Mouse (Mus musculus) G1E (cell line): ENCODE results near the gene Trp53i13. TPM values are rescaled to one million over a fixed set of nuclear protein-coding genes. Genes with fewer than 3 reads are reported as not detected.

Experiments
- ATAC-seq: 2 replicates; pipeline ENCODE4 v1.8.0; 2016; ENCODE audit warnings: mild to moderate bottlenecking; ENCODE audit not compliant: insufficient number of reproducible peaks, poor library complexity, low FRiP score, severe bottlenecking; ENCODE audit errors: extremely low read depth
- DNase-seq: peaks from one replicate; pipeline ENCODE4 v3.0.0; 2012; ENCODE audit warnings: low spot score
- H3K27me3 ChIP-seq: 2 replicates; pipeline ENCODE4 v1.6.1; 2012; ENCODE audit warnings: mild to moderate bottlenecking, low read length, inconsistent platforms; ENCODE audit not compliant: insufficient read depth
- H3K36me3 ChIP-seq: replicated peaks from 2 replicates; pipeline ENCODE3; 2012; ENCODE audit warnings: mild to moderate bottlenecking, inconsistent platforms
- H3K4me1 ChIP-seq: 2 replicates; pipeline ENCODE4 v1.6.1; 2012; ENCODE audit warnings: low read depth, low read length, inconsistent platforms, mixed read lengths; ENCODE audit not compliant: insufficient read depth
- H3K4me3 ChIP-seq: 2 replicates; pipeline ENCODE4 v1.5.1; 2012; ENCODE audit warnings: low read depth, mild to moderate bottlenecking, inconsistent platforms, low read length, moderate library complexity, mixed read lengths
- H3K9me3 ChIP-seq: replicated peaks from 2 replicates; pipeline ENCODE4 v1.6.1; 2012; ENCODE audit warnings: inconsistent platforms
- CTCF ChIP-seq: IDR thresholded peaks from 2 replicates; pipeline ENCODE4 v1.5.1; 2012; ENCODE audit warnings: low read depth, low read length, inconsistent platforms, mixed read lengths
- GATA1 ChIP-seq: IDR thresholded peaks from 2 replicates; pipeline ENCODE4 v1.6.1; 2012; ENCODE audit warnings: borderline replicate concordance, low read length, inconsistent platforms, mixed read lengths
- GATA2 ChIP-seq: IDR thresholded peaks from 2 replicates; pipeline ENCODE4 v1.6.1; 2012; ENCODE audit warnings: low read depth, low read length, inconsistent platforms, borderline replicate concordance
- POLR2AphosphoS5 ChIP-seq: IDR thresholded peaks from 2 replicates; pipeline ENCODE4 v1.6.1; 2012; ENCODE audit warnings: low read depth, low read length, inconsistent platforms; ENCODE audit not compliant: insufficient replicate concordance
- TAL1 ChIP-seq: conservative IDR thresholded peaks from 2 replicates; pipeline ENCODE4 v1.6.1; 2012; ENCODE audit warnings: low read depth, low read length, inconsistent platforms, mixed read lengths
- polyA plus RNA-seq: library from polyadenylated mRNA; stranded (reverse); fragments of >175 nt; gene quantifications from 2 replicates; pipeline ENCODE4 v1.2.3, GENCODE M21; 2012
- total RNA-seq, 2 experiments: library from RNA; stranded (forward) in 1 of 2; stranded (reverse) in 1 of 2; fragments of 200-1000 nt in 1 of 2; fragments of >200 nt in 1 of 2; fragmentation: Nextera tagmentation in 1 of 2; gene quantifications; 2 replicates each; pipeline ENCODE4 v1.2.3; 2014 to 2017

Gene Trp53i13
- total and polyA plus RNA-seq, 3 experiments, result 0.71 to 5.4 (median 1.4) TPM

DNA sequence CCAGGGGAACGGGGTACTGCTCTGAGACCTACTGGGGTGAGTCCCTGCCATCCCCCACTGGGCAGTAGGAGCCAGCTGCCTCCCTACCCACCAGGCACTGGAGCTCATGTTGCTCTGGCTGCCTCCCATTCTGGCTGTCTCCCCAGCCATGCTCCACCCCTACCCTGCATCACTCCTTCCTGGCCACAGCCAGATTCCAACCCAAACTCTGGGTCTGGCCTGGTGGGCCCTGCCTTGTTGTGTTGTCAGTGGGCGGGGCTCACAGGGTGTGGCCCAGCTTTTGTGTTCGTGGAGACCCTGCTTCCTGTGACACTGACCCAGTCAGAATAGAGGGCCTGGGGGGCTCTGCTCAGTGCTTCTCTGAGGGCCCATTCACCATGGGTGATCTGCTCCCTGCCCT is 12.3 kb downstream of the Trp53i13 start:
- DNase-seq, result no peak
- Histone ChIP-seq H3K9me3 (no peaks in the 10 kb centered on the region), H3K36me3 (peaks cover 97% of the 10 kb centered on the region), H3K4me3 (no peak overlapping the region), H3K27me3 (no peaks in the 10 kb centered on the region), H3K4me1 (peaks cover 20% of the 10 kb centered on the region)
- ATAC-seq, result no peak
- no peak for TF ChIP-seq GATA1
- TF ChIP-seq GATA2, result no peak
- TF ChIP-seq CTCF, result no peak
- TF ChIP-seq POLR2AphosphoS5, result no peak
- TF ChIP-seq TAL1, result no peak

DNA sequence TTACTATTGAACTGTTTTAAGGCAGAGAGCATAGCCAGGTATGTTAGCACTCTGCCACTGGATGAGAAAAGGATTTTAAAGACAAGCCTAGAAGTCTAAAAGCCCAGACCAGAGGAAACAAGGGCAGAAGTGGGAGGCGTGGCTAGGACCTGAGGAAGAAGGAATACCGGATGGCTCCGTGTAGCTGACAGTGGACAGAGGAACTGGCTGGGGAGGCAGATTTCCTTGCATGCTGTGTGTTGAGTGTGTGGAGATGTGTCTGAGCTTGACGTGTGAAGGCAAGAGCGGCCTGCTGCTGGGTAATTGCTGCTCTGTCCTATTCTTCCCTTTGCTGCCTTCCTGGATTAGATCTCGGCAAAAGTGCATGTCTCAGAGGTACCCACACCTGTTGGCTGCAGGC is 13.3 kb downstream of the Trp53i13 start:
- Histone ChIP-seq H3K36me3 (peaks cover 97% of the 10 kb centered on the region), H3K27me3 (no peaks in the 10 kb centered on the region)
- no peak for TF ChIP-seq CTCF
- TF ChIP-seq GATA1, result no peak
- TF ChIP-seq TAL1, result no peak
- TF ChIP-seq GATA2, result no peak
- TF ChIP-seq POLR2AphosphoS5, result no peak

DNA sequence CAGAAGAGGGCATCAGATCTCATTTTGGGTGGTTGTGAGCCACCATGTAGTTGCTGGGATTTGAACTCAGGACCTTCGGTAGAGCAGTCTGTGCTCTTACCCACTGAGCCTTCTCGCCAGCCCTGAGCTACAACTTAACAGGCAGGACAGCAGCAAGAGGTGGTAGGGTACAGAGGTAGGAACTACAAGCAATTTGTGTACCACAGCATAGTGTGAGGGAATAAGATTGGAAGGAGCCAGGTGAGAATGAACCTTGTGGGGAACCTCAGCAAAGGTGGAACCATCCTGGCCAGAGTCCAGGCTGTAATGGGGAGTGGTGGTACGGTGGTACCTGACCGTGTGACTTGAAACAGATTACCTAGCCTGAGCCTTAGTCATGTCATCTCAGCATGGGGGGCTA is 13.8 kb downstream of the Trp53i13 start:
- DNase-seq (no peak), ATAC-seq (no peak)
- no peaks in the 10 kb centered on the region for H3K9me3 ChIP-seq
- H3K4me3 ChIP-seq, result no peak overlapping the region
- TF ChIP-seq GATA1, result no peak
- no peak for TF ChIP-seq CTCF
- no peak for TF ChIP-seq GATA2
- TF ChIP-seq TAL1, result no peak
- TF ChIP-seq POLR2AphosphoS5, result no peak
- H3K4me1 ChIP-seq, result peaks cover 31% of the 10 kb centered on the region
- H3K36me3 ChIP-seq, result peaks cover 97% of the 10 kb centered on the region
- H3K27me3 ChIP-seq, result no peaks in the 10 kb centered on the region

More for the DNA sequence above, 13.3 kb downstream of the Trp53i13 start:
- Histone ChIP-seq H3K9me3 (no peaks in the 10 kb centered on the region), H3K4me1 (peaks cover 26% of the 10 kb centered on the region), H3K4me3 (no peak overlapping the region)
- ATAC-seq (no peak), DNase-seq (no peak)

- Histone ChIP-seq H3K4me1 (peaks cover 34% of the 10 kb centered on the region), H3K4me3 (no peak overlapping the region), H3K36me3 (peaks cover 95% of the 10 kb centered on the region), H3K9me3 (no peaks in the 10 kb centered on the region), H3K27me3 (no peaks in the 10 kb centered on the region)
- TF ChIP-seq CTCF (peak; percentile 84), TAL1 (no peak), GATA1 (no peak), GATA2 (no peak), POLR2AphosphoS5 (no peak)
- ATAC-seq, result no peak
- DNase-seq, result peak; percentile 54
Observed at GRCm38 (mm10) chr11:77501392-77501791, 14.4 kb downstream of the Trp53i13 start.

DNA sequence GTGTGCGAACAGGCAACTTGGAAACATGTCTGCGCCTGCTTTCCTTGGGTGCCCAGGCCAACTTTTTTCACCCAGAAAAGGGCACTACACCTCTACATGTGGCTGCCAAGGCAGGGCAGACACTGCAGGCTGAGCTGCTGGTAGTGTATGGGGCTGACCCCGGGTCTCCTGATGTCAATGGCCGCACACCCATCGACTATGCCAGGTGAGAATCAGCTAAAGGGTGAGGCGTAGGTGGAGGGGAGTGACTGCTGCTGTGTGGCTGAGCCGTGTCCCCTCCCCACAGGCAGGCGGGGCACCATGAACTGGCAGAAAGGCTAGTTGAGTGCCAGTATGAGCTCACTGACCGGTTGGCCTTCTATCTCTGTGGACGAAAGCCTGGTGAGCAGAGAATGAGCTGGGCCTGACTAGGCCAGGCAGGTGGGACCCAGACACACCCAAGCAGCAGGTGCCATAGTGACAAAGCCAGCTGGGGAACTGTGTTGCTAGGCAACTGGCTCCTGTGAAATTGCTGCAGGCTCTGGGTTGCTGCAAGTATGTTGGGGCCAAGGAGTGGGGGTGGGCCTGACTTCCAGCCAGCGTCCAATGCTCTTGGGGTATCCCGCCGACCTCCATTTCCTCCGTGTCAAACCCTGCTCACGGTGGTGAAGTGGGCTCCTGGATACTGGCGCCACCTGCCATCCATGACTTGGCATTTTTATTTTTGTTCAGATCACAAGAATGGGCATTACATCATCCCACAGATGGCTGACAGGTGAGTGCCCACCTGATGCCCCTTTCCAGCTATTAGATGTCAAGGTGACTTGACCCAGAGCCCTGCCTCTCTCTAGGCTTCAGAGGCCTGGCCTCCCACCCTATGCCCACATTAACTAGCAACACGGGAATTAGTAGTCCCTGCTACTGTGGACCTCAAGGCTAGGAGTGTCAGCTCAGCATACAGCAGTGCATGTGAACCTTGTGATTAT is 15.1 kb downstream of the Trp53i13 start:
- peaks cover 92% of the 10 kb centered on the region for H3K36me3 ChIP-seq
- H3K9me3 ChIP-seq, result no peaks in the 10 kb centered on the region
- no peak overlapping the region for H3K4me3 ChIP-seq
- TF ChIP-seq CTCF, result no peak
- TF ChIP-seq GATA1, result no peak
- no peak for TF ChIP-seq GATA2
- TF ChIP-seq POLR2AphosphoS5, result no peak
- no peak for TF ChIP-seq TAL1
- DNase-seq, result no peak
- H3K4me1 ChIP-seq, result peaks cover 41% of the 10 kb centered on the region
- ATAC-seq, result no peak
- H3K27me3 ChIP-seq, result no peaks in the 10 kb centered on the region

GRCm38 (mm10) chr11:77499354-77499753 is 16.4 kb downstream of the Trp53i13 start:
- no peaks in the 10 kb centered on the region for H3K27me3 ChIP-seq
- DNase-seq, result no peak
- H3K4me1 ChIP-seq, result peaks cover 54% of the 10 kb centered on the region
- H3K9me3 ChIP-seq, result no peaks in the 10 kb centered on the region
- no peak for ATAC-seq
- no peak for TF ChIP-seq CTCF
- H3K36me3 ChIP-seq, result peaks cover 88% of the 10 kb centered on the region
- no peak overlapping the region for H3K4me3 ChIP-seq
